Mouse (Mus musculus) heart, embryonic 16.5 days (tissue): ENCODE data around the gene Dcaf6. TPM values are rescaled to one million over a fixed set of nuclear protein-coding genes. Genes with fewer than 3 reads are reported as not detected.

Experiments used
- polyA plus RNA-seq: library from polyadenylated mRNA; unstranded; fragments of >200 nt; fragmentation: Nextera tagmentation; extraction: Ambion mirVana; gene quantifications from 2 replicates; pipeline ENCODE4 v1.2.1, GENCODE M21; 2015

Dcaf6 gene
- polyA plus RNA-seq, 1 experiment from 2014 or later, result 18.9 TPM

Other genes starting within 250 kb of the Dcaf6 start
- gene Tiprl, start 223.5 kb downstream of the Dcaf6 start, polyA plus RNA-seq, result 93.4 and 94.0 TPM in 2 replicates
- gene Gpr161, start 164.7 kb downstream of the Dcaf6 start, polyA plus RNA-seq, result 0.55 and 0.59 TPM in 2 replicates
- 340 and 349 TPM in 2 replicates for gene Mpc2, start 162 bp upstream of the Dcaf6 start, polyA plus RNA-seq
- not detected in 2 replicates for gene Adcy10, start 24.7 kb upstream of the Dcaf6 start, polyA plus RNA-seq
- 95.3 and 104 TPM in 2 replicates for gene Mpzl1, start 174.1 kb upstream of the Dcaf6 start, polyA plus RNA-seq
- gene Rcsd1, start 249.3 kb upstream of the Dcaf6 start, polyA plus RNA-seq, result 99.3 and 111 TPM in 2 replicates